Mouse (Mus musculus) intestine, postnatal 0 days (tissue): ENCODE measurements around the gene Ntn5. TPM values are rescaled to one million over a fixed set of nuclear protein-coding genes. Genes with fewer than 3 reads are reported as not detected.

ENCODE experiments used
- ATAC-seq: fragments of 200-750 bp; cut with Nextera tagmentation; 2 replicates; pipeline ENCODE4 v1.8.0; 2017; ENCODE audit warnings: mild to moderate bottlenecking, moderate TSS enrichment, moderate library complexity
- H3K27ac ChIP-seq: fragments of 300-500 bp; sonication (generic); 2 replicates; pipeline ENCODE4 v1.5.1; 2014; ENCODE audit warnings: mild to moderate bottlenecking, low read depth, low read length, moderate library complexity
- H3K27me3 ChIP-seq: fragments of 300-500 bp; sonication (generic); replicated peaks from 2 replicates; pipeline ENCODE4 v1.6.1; 2014; ENCODE audit warnings: low read length, mixed read lengths; ENCODE audit not compliant: control insufficient read depth, insufficient read depth
- H3K36me3 ChIP-seq: fragments of 300-500 bp; sonication (generic); 2 replicates; pipeline ENCODE4 v1.6.1; 2014; ENCODE audit warnings: mild to moderate bottlenecking, moderate library complexity; ENCODE audit not compliant: control insufficient read depth, insufficient read depth
- H3K4me1 ChIP-seq: fragments of 300-500 bp; sonication (generic); replicated peaks from 2 replicates; pipeline ENCODE4 v1.6.1; 2014; ENCODE audit warnings: antibody characterized with exemption, low read length, mixed read lengths; ENCODE audit not compliant: control insufficient read depth, insufficient read depth
- H3K4me2 ChIP-seq: fragments of 300-500 bp; sonication (generic); replicated peaks from 2 replicates; pipeline ENCODE4 v1.6.1; 2014; ENCODE audit warnings: low read depth, mild to moderate bottlenecking, moderate library complexity
- H3K4me3 ChIP-seq: fragments of 300-500 bp; sonication (generic); 2 replicates; pipeline ENCODE4 v1.5.1; 2014; ENCODE audit warnings: low read depth, low read length
- H3K9ac ChIP-seq: fragments of 300-500 bp; sonication (generic); 2 replicates; pipeline ENCODE4 v1.6.1; 2014; ENCODE audit warnings: mild to moderate bottlenecking, low read depth, low read length
- H3K9me3 ChIP-seq: fragments of 300-500 bp; sonication (generic); 2 replicates; pipeline ENCODE4 v1.6.1; 2016; ENCODE audit warnings: mixed run types; ENCODE audit not compliant: control insufficient read depth
- CTCF ChIP-seq: sonication (generic); IDR thresholded peaks from 2 replicates; pipeline ENCODE4 v1.5.1; 2016; ENCODE audit warnings: low read depth, mild to moderate bottlenecking, control low read depth, antibody characterized with exemption, moderate library complexity
- WGBS: fragments of 180-500 bp; shearing (Covaris S2); extraction: QIAGEN DNeasy Blood & Tissue Kit; methylation state at CpG from one replicate; pipeline ENCODE4 v1.1.7; 2014; 5-methylcytosine and 5-hydroxymethylcytosine counted together
- polyA plus RNA-seq: library from polyadenylated mRNA; unstranded; fragments of >200 nt; fragmentation: Nextera tagmentation; extraction: Ambion mirVana; gene quantifications from 2 replicates; pipeline ENCODE4 v1.2.1, GENCODE M21; 2015

Gene Ntn5
- polyA plus RNA-seq, 1 experiment from 2014 or later: 0.10 TPM

DNA sequence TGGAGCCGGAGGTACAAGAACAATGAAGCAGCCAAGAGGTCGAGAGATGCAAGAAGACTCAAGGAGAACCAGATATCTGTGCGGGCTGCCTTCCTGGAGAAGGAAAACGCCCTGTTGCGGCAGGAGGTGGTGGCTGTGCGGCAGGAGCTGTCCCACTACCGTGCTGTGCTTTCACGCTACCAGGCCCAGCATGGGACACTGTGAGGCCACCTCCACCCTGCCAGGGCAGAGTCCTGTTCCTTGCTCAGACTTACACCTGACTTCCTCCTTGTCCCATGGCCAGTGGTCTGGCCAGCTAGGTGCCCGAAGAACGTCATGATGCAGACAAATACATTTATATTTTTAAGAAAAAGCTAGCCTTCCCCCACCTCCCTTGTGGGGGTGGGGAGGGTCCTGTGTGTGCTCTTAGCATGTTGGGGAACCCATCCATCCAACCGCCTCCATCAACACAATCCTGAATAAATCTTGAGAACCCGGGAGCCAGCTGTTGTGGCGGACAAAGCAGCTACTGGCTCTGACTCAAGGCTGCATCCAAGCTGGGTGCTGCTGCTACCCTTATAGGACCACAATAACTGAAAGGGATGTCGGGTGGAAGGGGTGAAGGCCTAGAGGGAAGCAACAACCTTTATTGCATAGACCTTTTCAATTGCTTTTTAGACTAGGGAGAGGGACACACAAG is 26.0 kb downstream of the Ntn5 start:
- Histone ChIP-seq H3K27me3 (no peaks in the 10 kb centered on the region), H3K9ac (no peak overlapping the region), H3K36me3 (peaks cover 31% of the 10 kb centered on the region; the same call in 1 of the 2 replicates), H3K4me2 (peak overlapping the region; percentile 27), H3K27ac (peak overlapping the region; percentile 98), H3K4me3 (no peak overlapping the region), H3K4me1 (peaks cover 31% of the 10 kb centered on the region), H3K9me3 (no peaks in the 10 kb centered on the region)
- no peak for TF ChIP-seq CTCF
- no peak for ATAC-seq
- WGBS: 50% methylated on average over 14 of the region's 14 CpGs

- WGBS: 88% methylated on average over 20 of the region's 20 CpGs
Observed at GRCm38 (mm10) chr7:45710477-45711191, 26.8 kb downstream of the Ntn5 start.

DNA sequence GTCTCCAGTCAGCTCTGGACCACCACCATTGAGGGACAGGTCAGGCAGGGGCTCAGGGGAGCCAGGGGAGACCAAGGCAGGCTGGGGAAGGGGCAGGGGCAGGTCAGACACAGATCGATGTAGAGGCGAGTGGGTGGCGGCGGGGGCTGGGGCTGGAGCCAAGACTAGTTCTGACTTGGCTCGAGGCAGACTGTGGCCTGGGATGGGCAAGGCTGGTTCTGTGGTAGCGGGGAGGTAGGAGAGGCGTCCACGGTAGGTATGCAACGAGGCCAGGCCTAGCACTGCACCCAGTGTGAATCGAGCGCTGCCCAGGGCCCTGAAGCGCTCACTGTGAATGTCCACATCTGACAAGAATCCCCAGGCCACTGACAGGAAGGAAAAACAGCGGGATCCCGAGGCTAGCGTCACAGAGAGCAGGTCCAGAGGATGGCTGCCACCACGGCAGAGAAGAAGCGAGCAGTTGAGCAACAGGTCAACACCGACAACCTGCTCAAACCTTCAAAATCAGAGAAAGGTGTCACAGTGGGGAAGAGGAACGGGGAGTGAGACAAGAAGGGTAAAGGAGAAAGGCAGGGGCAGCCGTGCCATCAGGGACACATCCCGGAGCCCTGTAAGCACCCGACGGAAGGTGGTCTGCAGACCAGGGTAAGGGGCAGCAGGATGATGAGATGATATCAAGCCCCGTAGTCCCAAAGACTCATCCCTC is 27.6 kb downstream of the Ntn5 start:
- Histone ChIP-seq H3K4me2 (peak overlapping the region; percentile 55), H3K4me3 (peak overlapping the region; percentile 21; the same call in 1 of the 2 replicates), H3K27me3 (no peaks in the 10 kb centered on the region), H3K9ac (peak overlapping the region; percentile 37; the same call in 1 of the 2 replicates), H3K9me3 (no peaks in the 10 kb centered on the region), H3K4me1 (peaks cover 37% of the 10 kb centered on the region), H3K27ac (peak overlapping the region; percentile 71), H3K36me3 (peaks cover 31% of the 10 kb centered on the region; the same call in 1 of the 2 replicates)
- no peak for TF ChIP-seq CTCF
- 85% methylated on average over 24 of the region's 24 CpGs for WGBS
- no peak for ATAC-seq

More at GRCm38 (mm10) chr7:45710477-45711191, 26.8 kb downstream of the Ntn5 start:
- Histone ChIP-seq H3K27ac (peak overlapping the region; percentile 98; the same call in 1 of the 2 replicates), H3K27me3 (no peaks in the 10 kb centered on the region), H3K4me1 (peaks cover 30% of the 10 kb centered on the region), H3K9me3 (no peaks in the 10 kb centered on the region), H3K9ac (no peak overlapping the region), H3K4me3 (no peak overlapping the region), H3K36me3 (peaks cover 31% of the 10 kb centered on the region; the same call in 1 of the 2 replicates), H3K4me2 (peak overlapping the region; percentile 24; the same call in 1 of the 2 replicates)
- no peak for ATAC-seq
- TF ChIP-seq CTCF: no peak

DNA sequence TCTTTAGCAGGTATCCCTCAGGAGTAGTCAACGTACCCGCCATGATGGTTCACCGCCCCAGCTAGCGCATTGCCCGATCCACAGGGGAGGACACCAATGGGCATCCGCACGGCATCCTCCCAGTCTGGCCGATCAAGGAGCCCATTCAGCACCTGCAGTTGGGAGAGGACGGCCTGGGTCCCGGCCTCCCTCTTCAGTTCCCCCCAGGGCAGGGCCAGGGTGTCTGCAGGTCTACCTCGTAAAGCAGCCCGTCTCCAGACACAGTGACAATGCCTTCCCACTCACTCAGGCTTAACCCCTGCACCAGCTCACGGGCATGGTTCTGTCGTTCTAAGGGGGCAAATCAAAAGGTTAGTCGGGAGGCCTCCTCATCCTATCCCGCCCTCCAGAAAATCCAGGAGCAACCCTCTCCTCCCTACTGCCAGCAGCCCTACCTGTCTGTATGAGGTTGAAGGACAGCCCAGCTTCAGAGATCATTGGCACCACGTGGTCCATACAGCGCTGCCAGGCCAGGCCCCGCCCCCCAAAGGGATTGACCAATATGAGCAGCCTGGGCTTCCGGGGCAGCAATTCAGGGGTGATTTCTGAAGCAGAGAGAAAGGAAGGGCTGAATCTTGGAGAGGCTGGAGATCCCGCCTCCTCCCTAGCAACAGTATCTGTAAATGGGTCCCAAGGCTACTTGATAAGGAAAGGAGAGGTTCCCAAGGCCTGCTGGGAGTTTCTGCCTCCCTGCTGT is 28.4 kb downstream of the Ntn5 start:
- peak overlapping the region; percentile 37; the same call in 1 of the 2 replicates for H3K9ac ChIP-seq
- no peak for TF ChIP-seq CTCF
- peaks cover 31% of the 10 kb centered on the region; the same call in 1 of the 2 replicates for H3K36me3 ChIP-seq
- no peaks in the 10 kb centered on the region for H3K27me3 ChIP-seq
- H3K4me3 ChIP-seq: peak overlapping the region; percentile 21; the same call in 1 of the 2 replicates
- H3K4me2 ChIP-seq: peak overlapping the region; percentile 55
- 55% methylated on average over 20 of the region's 21 CpGs for WGBS
- peak; percentile 54 for ATAC-seq
- no peaks in the 10 kb centered on the region for H3K9me3 ChIP-seq
- peak overlapping the region; percentile 99 for H3K27ac ChIP-seq
- peaks cover 41% of the 10 kb centered on the region for H3K4me1 ChIP-seq

DNA sequence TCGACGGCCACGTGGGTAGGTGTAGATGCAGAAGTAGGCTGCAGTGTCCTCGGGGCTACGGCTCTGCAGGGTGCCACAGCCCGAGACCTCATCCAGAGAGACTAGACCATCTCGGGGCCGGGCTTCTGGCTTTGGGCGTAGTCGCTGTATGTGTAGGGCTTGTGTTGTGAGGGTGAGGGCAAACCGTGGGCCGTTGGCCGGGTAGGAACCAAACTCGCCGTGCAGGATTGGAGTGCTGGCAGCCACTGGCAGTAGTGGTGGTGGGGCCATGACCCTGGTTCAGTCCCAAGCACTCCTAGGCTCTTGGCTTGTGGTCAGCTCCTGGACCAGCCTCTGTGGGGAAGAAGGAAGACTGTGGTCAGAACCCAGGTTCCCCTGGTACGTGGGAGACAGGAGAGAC is 29.6 kb downstream of the Ntn5 start:
- H3K4me1 ChIP-seq: peaks cover 37% of the 10 kb centered on the region
- H3K27ac ChIP-seq: peak overlapping the region; percentile 99
- no peaks in the 10 kb centered on the region for H3K9me3 ChIP-seq
- peaks cover 31% of the 10 kb centered on the region; the same call in 1 of the 2 replicates for H3K36me3 ChIP-seq
- H3K9ac ChIP-seq: peak overlapping the region; percentile 86; the same call in 1 of the 2 replicates
- H3K4me2 ChIP-seq: peak overlapping the region; percentile 88
- peak overlapping the region; percentile 70 for H3K4me3 ChIP-seq
- no peak for TF ChIP-seq CTCF
- no peak for ATAC-seq
- 59% methylated on average over 16 of the region's 16 CpGs for whole genome bisulfite sequencing
- no peaks in the 10 kb centered on the region for H3K27me3 ChIP-seq
